Mouse (Mus musculus) E14TG2a.4 (cell line): Measurements from ENCODE around the gene Cdk5.

ENCODE experiments used
- CTCF ChIP-seq: conservative IDR thresholded peaks from 2 replicates; pipeline ENCODE4 v1.5.1; 2014; ENCODE audit warnings: low read length
- NANOG ChIP-seq: IDR thresholded peaks from 2 replicates; pipeline ENCODE4 v1.6.1; 2014; ENCODE audit warnings: borderline replicate concordance, low read length, mixed read lengths
- POU5F1 ChIP-seq: IDR thresholded peaks from 2 replicates; pipeline ENCODE4 v1.6.1; 2014; ENCODE audit warnings: low read length, borderline replicate concordance

- TF ChIP-seq CTCF (no peak), NANOG (no peak), POU5F1 (no peak)
Observed at GRCm38 (mm10) chr5:24380499-24380898, 42.8 kb downstream of the Cdk5 start.
